Comparison of ENCODE assay signal across 8 mouse cellular contexts in genomic region chr13:48639570-48639969, GRCm38 (mm10). TPM values are rescaled to one million over a fixed set of nuclear protein-coding genes. Genes with fewer than 3 reads are reported as not detected.
DNase-seq lines count a peak whose midpoint lies in the region; ATAC-seq and TF ChIP-seq lines count a peak whose summit lies in the region.

No protein-coding gene starts in this region.

- H3K4me1 ChIP-seq in heart, embryonic 12.5 days (replicated peaks), result no peaks in the 10 kb centered on the region
- no peaks in the 10 kb centered on the region for H3K4me1 ChIP-seq in embryonic fibroblast, embryonic 13.5 days (ENCODE audit: control insufficient read depth, insufficient read depth, low read length)

- ATAC-seq in heart, embryonic 12.5 days (ENCODE audit: insufficient number of reproducible peaks, low FRiP score), result no peak

- no peaks in the 10 kb centered on the region for H3K27me3 ChIP-seq in heart, embryonic 12.5 days (replicated peaks)

- peak; percentile 68 for DNase-seq in heart, adult 8-10 months (ENCODE audit: low spot score)
- DNase-seq in CD4-positive, CD25-positive, alpha-beta regulatory T cell, adult 2 months (ENCODE audit: low read depth, low spot score), result peak; percentile 75
- DNase-seq in adrenal gland, postnatal 14 days, result peak; percentile 65
- peak; percentile 66 to 71 for DNase-seq in kidney, postnatal 25 days
- peak; percentile 80 for DNase-seq in lung, postnatal 36 days
- DNase-seq in thymus, postnatal 0 days (ENCODE audit: low spot score), result peak; percentile 72

- no peaks in the 10 kb centered on the region for H3K9me3 ChIP-seq in heart, embryonic 12.5 days (replicated peaks)

- no peaks in the 10 kb centered on the region for H3K36me3 ChIP-seq in heart, embryonic 12.5 days

- peak; percentile 47; the same call in 1 of the 2 replicates for TF ChIP-seq CTCF in embryonic fibroblast, embryonic 13.5 days (IDR thresholded peaks at IDR 0.05; ENCODE audit: borderline replicate concordance, insufficient read depth, low read length)

- no peak overlapping the region for H3K4me3 ChIP-seq in heart, embryonic 12.5 days
- H3K4me3 ChIP-seq in embryonic fibroblast, embryonic 13.5 days (ENCODE audit: insufficient read depth, low read length), result no peak overlapping the region

- H3K4me2 ChIP-seq in heart, embryonic 12.5 days, result no peak overlapping the region

- H3K27ac ChIP-seq in heart, embryonic 12.5 days (ENCODE audit: poor library complexity, severe bottlenecking), result no peak overlapping the region
- H3K27ac ChIP-seq in embryonic fibroblast, embryonic 13.5 days (ENCODE audit: insufficient read depth, low read length), result no peak overlapping the region

- TF ChIP-seq POLR2A in embryonic fibroblast, embryonic 13.5 days (IDR thresholded peaks at IDR 0.05; ENCODE audit: low read depth, low read length), result no peak

- H3K9ac ChIP-seq in heart, embryonic 12.5 days, result no peak overlapping the region

RNA-seq across cellular contexts. Expression of gene Ptpdc1, which starts 14.1 kb away (rescaled TPM):
- 1 to 10 TPM; 4.7 to 5.9 (median 5.7) TPM for total RNA-seq in heart, adult 8-10 months (2022)
- polyA plus RNA-seq in heart, embryonic 12.5 days (2016; fragmentation: Nextera tagmentation; extraction: Ambion mirVana), result 6.8 and 7.7 TPM in 2 replicates
- 7.2 and 7.8 TPM in 2 replicates for total RNA-seq in adrenal gland, postnatal 14 days (2021)
- polyA plus RNA-seq in embryonic fibroblast, embryonic 13.5 days (2011; ENCODE audit: insufficient read length, low read depth, missing spikeins), result 15.4 and 15.7 TPM in 2 replicates
- 1.4 and 1.9 TPM in 2 replicates for polyA plus RNA-seq in thymus, postnatal 0 days (2015; fragmentation: Nextera tagmentation; extraction: Ambion mirVana)

RNA-seq across cellular contexts. Expression of gene Barx1, which starts 23.2 kb away (rescaled TPM):
- not detected for total RNA-seq in heart, adult 8-10 months (2022)
- polyA plus RNA-seq in heart, embryonic 12.5 days (2016; fragmentation: Nextera tagmentation; extraction: Ambion mirVana), result 0.89 and 1.3 TPM in 2 replicates
- not detected in 2 replicates for total RNA-seq in adrenal gland, postnatal 14 days (2021)
- polyA plus RNA-seq in embryonic fibroblast, embryonic 13.5 days (2011; ENCODE audit: insufficient read length, low read depth, missing spikeins), result 0.94 and 4.7 TPM in 2 replicates
- 0.30 and 0.38 TPM in 2 replicates for polyA plus RNA-seq in thymus, postnatal 0 days (2015; fragmentation: Nextera tagmentation; extraction: Ambion mirVana)
